Mouse (Mus musculus): ENCODE data around the gene Dnah6.

DNA sequence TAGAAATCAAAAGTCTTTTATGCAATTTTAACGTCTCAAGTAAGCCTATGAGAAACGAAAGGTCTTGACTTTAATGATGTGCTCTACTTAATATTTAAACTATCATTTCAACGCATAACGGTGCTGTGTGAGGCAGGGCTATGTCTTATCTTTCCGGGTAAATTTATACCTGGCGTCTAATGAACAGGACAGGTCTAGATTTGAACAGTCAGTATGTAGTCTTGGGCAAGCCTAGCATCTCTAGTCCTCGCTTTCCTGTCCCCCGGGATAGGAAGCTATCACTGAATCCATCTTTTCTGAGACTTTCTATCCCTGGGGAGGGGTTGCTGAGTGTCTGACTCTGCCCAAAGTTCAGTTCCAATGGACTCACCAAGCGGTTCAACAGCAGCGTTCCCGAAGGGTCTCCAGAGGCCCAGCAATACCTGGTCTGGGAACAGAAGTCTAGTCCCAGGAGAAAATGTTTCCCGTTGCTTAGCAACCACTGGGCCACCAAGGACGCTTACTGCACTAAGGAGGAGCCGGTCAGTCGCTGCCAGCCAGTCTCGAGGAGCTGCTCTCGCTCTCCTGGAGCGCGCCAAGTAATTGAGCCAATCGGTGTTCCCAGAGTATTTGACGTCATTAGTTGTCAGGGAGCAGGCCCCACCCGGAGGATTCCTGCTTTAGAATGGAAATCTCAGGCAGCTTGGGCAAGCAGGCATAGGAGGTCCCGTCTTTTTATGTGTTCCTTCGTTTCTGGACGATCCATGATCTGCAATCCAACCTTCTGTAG lies at the start of gene Dnah6:
- no peak for TF ChIP-seq CTCF (IDR thresholded peaks at IDR 0.05; ENCODE audit: low read depth, low read length)
- TF ChIP-seq POLR2A (IDR thresholded peaks at IDR 0.05; ENCODE audit: extremely low read depth, insufficient read depth, low read length): no peak
